ENCODE assay signal across 15 mouse cellular contexts in genomic region chr6:55579611-55580010, GRCm38 (mm10).
DNase-seq lines count a peak whose midpoint lies in the region; ATAC-seq and TF ChIP-seq lines count a peak whose summit lies in the region.
"Had no signal": no experiment of that assay in that cellular context is flagged by ENCODE, and none has a peak within 500 bp of the region (broad histone marks: within the 10 kb centered on the region; RNA-seq: fewer than 3 reads in every experiment).

No protein-coding gene starts in this region.

- 51% methylated on average over 9 of the region's 9 CpGs for WGBS in forebrain, embryonic 11.5 days
- WGBS in forebrain, embryonic 10.5 days, result 71% methylated on average over 9 of the region's 9 CpGs
- WGBS in midbrain, embryonic 14.5 days, result 66% methylated on average over 9 of the region's 9 CpGs
- 87% methylated on average over 9 of the region's 9 CpGs for WGBS in thymus, adult 2 months
- WGBS in kidney, embryonic 15.5 days, result 69% methylated on average over 9 of the region's 9 CpGs

- no peak for DNase-seq in forebrain, embryonic 11.5 days (ENCODE audit: low spot score)
- no peak for DNase-seq in forebrain, embryonic 10.5 days (ENCODE audit: extremely low spot score, low spot score)
- DNase-seq in retina, postnatal 1 day, result peak; percentile 51
- no peak for DNase-seq in retina, embryonic 14.5 days (ENCODE audit: low spot score)
- peak; percentile 64 for DNase-seq in midbrain, embryonic 14.5 days
- DNase-seq in thymus, adult 2 months, result no peak
- no peak for DNase-seq in gastrocnemius, postnatal 4 days (ENCODE audit: low spot score in 2 of 2)
- DNase-seq: adrenal gland, postnatal 14 days; kidney, adult 8-10 months; liver, postnatal 0 days; lung, postnatal 4 days had no signal

- H3K4me2 ChIP-seq in forebrain, embryonic 11.5 days (ENCODE audit: low read depth, low read length, severe bottlenecking), result peak overlapping the region; percentile 21; the same call in 1 of the 2 replicates
- peak overlapping the region; percentile 15; the same call in 1 of the 2 replicates for H3K4me2 ChIP-seq in midbrain, embryonic 14.5 days (ENCODE audit: low read length)
- no peak overlapping the region for H3K4me2 ChIP-seq in kidney, embryonic 15.5 days
- H3K4me2 ChIP-seq: heart, embryonic 13.5 days had no signal

- no peak for TF ChIP-seq CTCF in thymus, adult 2 months (IDR thresholded peaks at IDR 0.05; ENCODE audit: borderline replicate concordance, control insufficient read depth, extremely low read depth, insufficient read depth, low read length, poor library complexity)

- H3K9ac ChIP-seq in forebrain, embryonic 11.5 days (ENCODE audit: low read length), result no peak overlapping the region
- H3K9ac ChIP-seq in midbrain, embryonic 14.5 days (replicated peaks; ENCODE audit: low read length), result no peak overlapping the region
- H3K9ac ChIP-seq in kidney, embryonic 15.5 days, result no peak overlapping the region
- H3K9ac ChIP-seq: heart, embryonic 13.5 days; liver, postnatal 0 days had no signal

- no peak for TF ChIP-seq POLR2A in thymus, adult 2 months (IDR thresholded peaks at IDR 0.05; ENCODE audit: control insufficient read depth, extremely low read depth, insufficient read depth, low read length, poor library complexity)

- no peak overlapping the region for H3K4me3 ChIP-seq in forebrain, embryonic 11.5 days (ENCODE audit: low read depth, low read length)
- no peak overlapping the region for H3K4me3 ChIP-seq in forebrain, embryonic 10.5 days
- H3K4me3 ChIP-seq in midbrain, embryonic 14.5 days (replicated peaks; ENCODE audit: low read depth, low read length), result no peak overlapping the region
- no peak overlapping the region for H3K4me3 ChIP-seq in thymus, adult 2 months (ENCODE audit: control insufficient read depth, insufficient read depth, low read length)
- H3K4me3 ChIP-seq in kidney, embryonic 15.5 days (replicated peaks), result no peak overlapping the region
- H3K4me3 ChIP-seq: embryonic facial prominence, embryonic 10.5 days; erythroblast, embryonic 14.5 days; heart, embryonic 13.5 days had no signal

- H3K36me3 ChIP-seq in forebrain, embryonic 11.5 days (ENCODE audit: control insufficient read depth, insufficient read depth, low read length), result no peaks in the 10 kb centered on the region
- no peaks in the 10 kb centered on the region for H3K36me3 ChIP-seq in forebrain, embryonic 10.5 days (replicated peaks)
- H3K36me3 ChIP-seq in midbrain, embryonic 14.5 days (ENCODE audit: control insufficient read depth, insufficient read depth, low read length), result no peaks in the 10 kb centered on the region
- H3K36me3 ChIP-seq in thymus, adult 2 months (ENCODE audit: control insufficient read depth, insufficient read depth, low read length), result no peaks in the 10 kb centered on the region
- H3K36me3 ChIP-seq in kidney, embryonic 15.5 days, result no peaks in the 10 kb centered on the region
- H3K36me3 ChIP-seq: embryonic facial prominence, embryonic 10.5 days; heart, embryonic 13.5 days had no signal

- ATAC-seq in forebrain, embryonic 11.5 days (replicated peaks; ENCODE audit: low FRiP score), result peak; percentile 60
- peak; percentile 60 for ATAC-seq in midbrain, embryonic 14.5 days (ENCODE audit: low FRiP score, low TSS enrichment)
- no peak for ATAC-seq in kidney, embryonic 15.5 days (replicated peaks; ENCODE audit: low FRiP score)
- ATAC-seq: liver, postnatal 0 days had no signal

- H3K27me3 ChIP-seq in forebrain, embryonic 11.5 days (ENCODE audit: control insufficient read depth, insufficient read depth, low read length), result no peaks in the 10 kb centered on the region
- H3K27me3 ChIP-seq in forebrain, embryonic 10.5 days (ENCODE audit: poor library complexity, severe bottlenecking), result no peaks in the 10 kb centered on the region; the same call in 1 of the 2 replicates
- H3K27me3 ChIP-seq in midbrain, embryonic 14.5 days (ENCODE audit: control insufficient read depth, insufficient read depth, low read length), result no peaks in the 10 kb centered on the region
- no peaks in the 10 kb centered on the region for H3K27me3 ChIP-seq in thymus, adult 2 months (ENCODE audit: control insufficient read depth, insufficient read depth, low read length)
- H3K27me3 ChIP-seq in kidney, embryonic 15.5 days, result no peaks in the 10 kb centered on the region
- H3K27me3 ChIP-seq: heart, embryonic 13.5 days had no signal

- H3K9me3 ChIP-seq in forebrain, embryonic 11.5 days (ENCODE audit: control insufficient read depth, low read length), result no peaks in the 10 kb centered on the region
- H3K9me3 ChIP-seq in forebrain, embryonic 10.5 days, result no peaks in the 10 kb centered on the region
- H3K9me3 ChIP-seq in midbrain, embryonic 14.5 days (ENCODE audit: control insufficient read depth, low read length), result no peaks in the 10 kb centered on the region
- H3K9me3 ChIP-seq in kidney, embryonic 15.5 days (replicated peaks), result no peaks in the 10 kb centered on the region
- H3K9me3 ChIP-seq: embryonic facial prominence, embryonic 10.5 days; heart, embryonic 13.5 days had no signal

- H3K4me1 ChIP-seq in forebrain, embryonic 11.5 days (replicated peaks; ENCODE audit: control insufficient read depth, insufficient read depth, low read length), result no peaks in the 10 kb centered on the region; the same call in 1 of the 2 replicates
- H3K4me1 ChIP-seq in forebrain, embryonic 10.5 days, result peaks cover 22% of the 10 kb centered on the region
- peaks cover 11% of the 10 kb centered on the region for H3K4me1 ChIP-seq in midbrain, embryonic 14.5 days (ENCODE audit: control insufficient read depth, insufficient read depth, low read length)
- no peaks in the 10 kb centered on the region for H3K4me1 ChIP-seq in thymus, adult 2 months (replicated peaks; ENCODE audit: control insufficient read depth, insufficient read depth, low read length)
- H3K4me1 ChIP-seq in kidney, embryonic 15.5 days, result no peaks in the 10 kb centered on the region
- H3K4me1 ChIP-seq: embryonic facial prominence, embryonic 10.5 days; heart, embryonic 13.5 days had no signal

- peak overlapping the region; percentile 46; the same call in 1 of the 2 replicates for H3K27ac ChIP-seq in forebrain, embryonic 11.5 days (ENCODE audit: low read depth, low read length)
- H3K27ac ChIP-seq in forebrain, embryonic 10.5 days, result no peak overlapping the region; the same call in 1 of the 2 replicates
- peak overlapping the region; percentile 70 for H3K27ac ChIP-seq in midbrain, embryonic 14.5 days (replicated peaks; ENCODE audit: low read depth, low read length)
- H3K27ac ChIP-seq in thymus, adult 2 months (ENCODE audit: control insufficient read depth, insufficient read depth, low read length), result no peak overlapping the region
- no peak overlapping the region for H3K27ac ChIP-seq in kidney, embryonic 15.5 days
- H3K27ac ChIP-seq: embryonic facial prominence, embryonic 10.5 days; heart, embryonic 13.5 days had no signal

Comparison
In these comparisons a context has a peak if more than half of its experiments do, and no peak if none do; other contexts are left out.
1. DNase-seq: peak in retina, postnatal 1 day (single experiment) and midbrain, embryonic 14.5 days (single experiment); none in forebrain, embryonic 11.5 days (single experiment), forebrain, embryonic 10.5 days (single experiment), retina, embryonic 14.5 days (single experiment), thymus, adult 2 months (single experiment) and gastrocnemius, postnatal 4 days (0 of 2).
2. H3K27ac ChIP-seq: peak in forebrain, embryonic 11.5 days (single experiment) and midbrain, embryonic 14.5 days (single experiment); none in forebrain, embryonic 10.5 days (single experiment), thymus, adult 2 months (single experiment) and kidney, embryonic 15.5 days (single experiment).